Mouse (Mus musculus): Measurements from ENCODE around the gene Tmem35b.

Tmem35b gene

GRCm38 (mm10) chr4:127168914-127169345, 45.4 kb downstream of the Tmem35b start, which contains the start of gene Dlgap3:
Dlgap3 (plus strand) TSS chr4:127169204.
- DNase-seq = peak; percentile 78

DNA sequence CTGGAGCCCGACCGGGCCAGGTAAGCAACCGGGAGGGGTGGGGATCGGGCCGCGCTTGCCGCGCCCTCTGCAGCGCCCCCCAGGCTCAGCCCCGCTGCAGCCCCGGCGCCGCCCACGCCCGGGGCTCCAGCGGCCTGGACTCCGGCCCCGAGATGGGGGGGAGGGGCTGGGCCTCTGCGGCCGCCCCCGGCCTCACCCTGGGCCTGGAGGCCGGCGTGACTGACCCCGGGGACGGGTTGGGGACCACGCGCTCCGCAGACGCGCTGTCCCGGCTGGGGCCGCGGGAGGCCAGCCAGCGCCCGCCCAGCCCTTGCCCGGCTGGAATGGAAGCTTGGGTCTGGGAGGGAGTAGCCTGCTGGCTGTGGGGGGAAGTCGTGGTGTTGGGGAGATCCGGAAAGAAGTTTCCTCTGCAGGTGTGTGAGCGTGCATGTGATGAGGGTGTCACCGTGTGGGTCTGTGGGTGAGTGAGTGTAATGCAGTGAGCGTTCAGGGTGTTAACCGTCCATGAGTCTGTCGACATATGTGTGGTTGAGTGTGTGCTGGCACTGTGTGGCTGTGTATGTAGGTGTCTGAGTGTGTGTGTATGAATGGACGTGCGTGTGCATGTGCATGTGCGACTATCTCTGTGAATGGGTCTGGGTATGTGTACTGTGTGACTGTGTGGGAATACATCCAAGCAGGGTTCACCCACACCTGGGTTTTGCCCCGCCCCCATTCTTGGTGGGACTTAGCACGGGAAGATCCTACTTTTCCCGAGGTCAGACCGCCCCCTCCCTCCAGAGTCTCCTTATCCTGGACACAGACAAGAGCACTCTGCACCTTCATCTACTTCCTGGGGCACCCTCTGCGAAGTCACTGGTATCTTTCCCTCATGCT, 46.1 kb downstream of the Tmem35b start:
- DNase-seq = peak; percentile 67

- peak; percentile 75 for DNase-seq
Measured at GRCm38 (mm10) chr4:127170866-127171265, 47.4 kb downstream of the Tmem35b start.

GRCm38 (mm10) chr4:127171341-127171905, 47.9 kb downstream of the Tmem35b start:
- no peak for DNase-seq

- DNase-seq = no peak
Measured at GRCm38 (mm10) chr4:127172119-127172518, 48.6 kb downstream of the Tmem35b start.

DNA sequence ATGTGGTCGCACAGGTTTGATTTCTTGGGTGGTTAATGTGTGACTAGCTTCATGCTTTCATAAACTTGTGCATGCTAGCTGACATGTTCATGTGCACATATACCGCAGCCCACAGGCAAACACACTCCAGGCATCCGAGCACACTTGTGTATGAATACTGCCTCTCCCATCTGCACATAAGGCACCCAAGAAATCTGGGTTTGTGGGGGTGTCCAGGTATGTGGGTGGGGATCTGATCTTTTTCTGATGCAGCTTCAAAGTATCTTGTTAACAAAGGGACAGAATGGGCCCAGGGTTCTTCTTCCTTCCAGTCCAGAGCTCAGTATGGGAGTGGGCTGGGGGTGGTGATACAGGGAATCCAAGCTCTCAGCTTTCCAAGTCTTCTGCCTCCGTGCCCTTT, 49.1 kb downstream of the Tmem35b start:
- peak; percentile 18 for DNase-seq

DNA sequence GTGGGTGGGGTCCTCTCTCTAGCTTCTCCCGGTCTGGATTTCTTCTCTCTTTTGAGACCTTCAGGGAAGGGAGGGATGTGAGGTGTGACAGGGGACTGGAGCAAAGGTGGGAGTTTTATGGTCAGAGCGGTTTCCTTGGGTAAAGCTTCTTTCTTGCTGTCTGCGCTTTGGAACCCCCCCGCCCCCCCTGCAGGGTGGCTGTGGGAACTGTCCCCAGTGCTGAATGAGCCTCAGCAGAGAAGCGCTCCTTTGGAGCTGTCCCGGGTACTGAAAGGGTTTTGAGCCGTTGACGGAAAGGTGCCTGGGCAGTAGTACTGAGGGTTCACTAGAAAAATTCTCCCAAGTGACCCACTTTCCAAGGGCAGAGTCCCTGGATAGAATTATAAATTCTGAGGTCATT, 50.0 kb downstream of the Tmem35b start:
- DNase-seq = peak; percentile 20

DNA sequence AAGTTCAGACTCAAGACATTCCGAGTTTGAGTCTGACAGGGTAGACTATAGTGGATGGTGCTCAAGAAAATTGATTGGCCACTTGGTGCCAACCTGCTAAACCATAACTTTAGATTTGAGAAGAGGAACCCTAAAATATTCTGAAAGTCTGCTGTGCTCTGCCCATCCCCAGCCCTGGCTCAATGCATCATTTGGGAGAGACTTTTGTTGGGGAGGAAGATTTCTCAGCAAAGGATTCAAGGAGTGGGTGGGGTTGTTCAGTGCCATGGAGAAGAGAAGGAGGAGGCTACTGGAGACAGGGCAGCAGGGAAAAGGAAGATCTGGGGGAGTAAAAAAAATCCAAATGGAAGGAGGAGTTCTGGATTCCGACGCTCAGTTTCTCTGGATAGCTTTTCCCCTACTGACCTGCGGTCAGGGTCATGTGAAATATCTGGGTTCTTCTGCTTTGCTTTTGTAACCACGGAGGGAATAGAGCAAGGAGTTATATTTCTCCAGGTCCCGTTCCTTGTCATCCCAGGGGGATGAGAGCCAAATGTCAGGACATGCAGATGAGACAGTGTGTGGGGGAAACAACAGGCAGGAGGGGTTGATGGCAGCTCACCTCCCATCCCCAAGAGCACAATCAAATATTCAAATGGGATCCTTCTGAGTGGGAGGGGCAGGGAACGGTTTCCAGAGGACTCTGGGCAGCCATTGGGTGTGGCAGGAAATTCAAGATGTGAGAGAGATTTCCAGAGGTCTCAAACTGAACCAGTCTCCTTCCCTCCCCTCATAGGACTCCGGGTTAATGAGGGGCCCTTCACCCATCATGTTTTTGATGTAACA, 50.8 kb downstream of the Tmem35b start:
- DNase-seq = peak; percentile 16

- DNase-seq = peak; percentile 20
Measured at GRCm38 (mm10) chr4:127174900-127175278, 51.4 kb downstream of the Tmem35b start.

DNA sequence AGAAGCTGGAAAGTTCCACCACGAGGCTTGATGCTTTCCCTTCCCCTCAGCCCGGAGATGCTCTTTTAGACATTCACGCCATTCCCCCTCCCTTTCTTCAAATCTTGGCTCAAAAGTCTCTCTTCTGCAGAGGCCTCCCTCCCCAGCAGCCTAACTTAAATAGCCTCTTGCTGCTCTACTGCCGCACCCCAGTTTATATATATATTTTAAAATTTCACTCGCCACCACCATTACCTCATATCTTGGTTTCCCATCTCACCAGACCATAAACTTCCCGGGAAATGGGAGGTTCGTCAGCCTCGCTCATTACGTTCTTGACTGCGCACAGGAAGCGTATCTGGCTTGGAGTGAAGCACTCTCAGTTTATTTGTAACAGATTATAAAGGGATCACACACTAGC, 54.5 kb downstream of the Tmem35b start:
- peak; percentile 12 for DNase-seq

GRCm38 (mm10) chr4:127178671-127179070, 55.2 kb downstream of the Tmem35b start:
- peak; percentile 17 for DNase-seq

All from cerebellum, adult 8-10 months (tissue).